Mouse (Mus musculus): Measurements from ENCODE around the gene Lifr. TPM values are rescaled to one million over a fixed set of nuclear protein-coding genes. Genes with fewer than 3 reads are reported as not detected.

The Lifr gene
- polyA plus RNA-seq, 1 experiment = 101 TPM

DNA sequence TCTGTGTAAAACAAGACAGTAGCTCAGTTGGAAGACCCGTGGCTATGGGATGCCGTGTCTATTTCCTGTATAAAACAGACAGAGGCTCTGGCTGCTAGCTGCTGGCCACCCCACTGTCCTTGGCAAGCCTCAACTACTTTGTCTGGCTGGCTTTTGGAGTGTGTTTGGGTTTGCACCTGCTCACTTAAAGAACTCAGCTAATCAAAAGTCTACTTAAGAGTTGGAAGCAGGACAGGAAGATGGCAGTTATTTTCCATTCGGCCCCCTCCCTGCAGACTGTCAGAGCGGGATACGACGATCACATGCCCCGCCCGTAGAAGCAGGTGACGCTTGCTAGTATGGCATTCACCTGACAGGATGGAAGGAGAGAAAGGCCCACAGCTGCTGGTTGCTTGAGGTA, 54.5 kb downstream of the Lifr start:
- peaks cover 34% of the 10 kb centered on the region for H3K4me1 ChIP-seq (ENCODE audit: control insufficient read depth, insufficient read depth, low read length)
- WGBS = 26% methylated on average over 9 of the region's 9 CpGs
- TF ChIP-seq POLR2A (IDR thresholded peaks at IDR 0.05; ENCODE audit: borderline replicate concordance, extremely low read depth, low read depth, low read length) = no peak
- TF ChIP-seq CTCF (IDR thresholded peaks at IDR 0.05; ENCODE audit: insufficient read depth, low read length) = no peak
- DNase-seq = no peak
- H3K4me3 ChIP-seq (replicated peaks; ENCODE audit: extremely low read depth, low read depth, low read length) = no peak overlapping the region

GRCm38 (mm10) chr15:7145555-7145954, 55.1 kb downstream of the Lifr start:
- peaks cover 34% of the 10 kb centered on the region for H3K4me1 ChIP-seq (ENCODE audit: control insufficient read depth, insufficient read depth, low read length)
- WGBS = 22% methylated on average over 5 of the region's 5 CpGs
- TF ChIP-seq CTCF (IDR thresholded peaks at IDR 0.05; ENCODE audit: insufficient read depth, low read length) = no peak
- no peak overlapping the region for H3K4me3 ChIP-seq (replicated peaks; ENCODE audit: extremely low read depth, low read depth, low read length)
- DNase-seq = no peak

GRCm38 (mm10) chr15:7146529-7146928, 56.1 kb downstream of the Lifr start:
- no peak for TF ChIP-seq POLR2A (IDR thresholded peaks at IDR 0.05; ENCODE audit: borderline replicate concordance, extremely low read depth, low read depth, low read length)
- WGBS = 46% methylated on average over 8 of the region's 8 CpGs
- DNase-seq = no peak
- H3K4me3 ChIP-seq (replicated peaks; ENCODE audit: extremely low read depth, low read depth, low read length) = no peak overlapping the region
- H3K4me1 ChIP-seq (ENCODE audit: control insufficient read depth, insufficient read depth, low read length) = peaks cover 25% of the 10 kb centered on the region

GRCm38 (mm10) chr15:7149796-7150195, 59.4 kb downstream of the Lifr start:
- WGBS = 93% methylated on average over 18 of the region's 18 CpGs
- Histone ChIP-seq H3K4me1 (ENCODE audit: control insufficient read depth, insufficient read depth, low read length) (peaks cover 30% of the 10 kb centered on the region), H3K4me3 (replicated peaks; ENCODE audit: extremely low read depth, low read depth, low read length) (no peak overlapping the region)
- no peak for TF ChIP-seq POLR2A (IDR thresholded peaks at IDR 0.05; ENCODE audit: borderline replicate concordance, extremely low read depth, low read depth, low read length)
- no peak for TF ChIP-seq CTCF (IDR thresholded peaks at IDR 0.05; ENCODE audit: insufficient read depth, low read length)
- DNase-seq = no peak

DNA sequence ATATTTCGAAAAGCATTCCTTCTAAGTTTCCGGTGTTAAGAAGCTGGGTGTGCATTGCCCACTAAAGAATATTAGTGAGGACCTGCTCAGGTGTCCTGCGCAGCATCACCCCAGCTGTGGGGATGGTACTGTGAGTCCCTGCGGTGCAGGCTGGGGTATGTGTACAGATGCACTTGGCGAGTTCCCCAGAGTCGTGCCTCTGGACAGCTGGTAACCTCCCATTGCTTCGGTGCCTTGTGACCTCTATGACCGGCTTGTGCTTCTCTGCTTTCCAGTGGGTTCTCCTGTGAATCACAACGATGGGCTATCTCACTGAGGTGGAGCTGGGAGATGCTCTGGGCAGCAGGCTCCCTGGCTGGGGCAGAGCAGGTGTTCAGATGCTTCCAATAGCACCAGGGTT, 60.2 kb downstream of the Lifr start:
- H3K4me3 ChIP-seq (replicated peaks; ENCODE audit: extremely low read depth, low read depth, low read length) = no peak overlapping the region
- DNase-seq = no peak
- 82% methylated on average over 9 of the region's 9 CpGs for WGBS
- no peak for TF ChIP-seq POLR2A (IDR thresholded peaks at IDR 0.05; ENCODE audit: borderline replicate concordance, extremely low read depth, low read depth, low read length)
- no peak for TF ChIP-seq CTCF (IDR thresholded peaks at IDR 0.05; ENCODE audit: insufficient read depth, low read length)
- peaks cover 23% of the 10 kb centered on the region for H3K4me1 ChIP-seq (ENCODE audit: control insufficient read depth, insufficient read depth, low read length)

DNA sequence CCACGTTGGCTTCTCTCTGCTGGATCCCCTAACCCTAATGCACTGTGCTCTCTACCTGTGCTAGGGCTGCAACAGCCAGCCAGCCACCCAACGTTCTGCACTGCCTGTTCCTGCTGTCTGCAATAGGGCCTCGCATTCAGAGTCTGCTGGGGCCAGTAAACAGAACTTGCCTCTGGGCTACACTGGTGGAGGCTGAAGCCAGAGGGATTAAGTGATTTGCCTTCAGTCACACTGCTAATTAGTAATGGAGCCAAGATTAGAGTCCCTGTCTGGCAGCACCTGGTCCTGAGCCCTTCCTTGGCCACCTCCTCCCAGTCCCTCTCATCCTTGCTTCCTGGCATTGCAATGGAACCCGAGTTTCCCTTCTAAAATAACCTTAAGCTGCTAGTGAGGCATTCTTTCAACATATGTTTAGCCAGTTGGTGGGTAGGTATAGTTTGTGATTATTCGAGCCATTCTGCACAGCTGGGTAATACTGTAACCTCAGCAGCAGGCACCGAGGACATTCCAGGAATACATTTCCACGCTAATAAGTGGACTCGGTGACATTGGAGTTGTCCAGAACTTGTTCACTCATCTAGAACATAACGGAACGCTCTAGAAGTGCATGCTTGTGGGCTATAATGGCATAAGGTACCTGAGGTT, 61.8 kb downstream of the Lifr start:
- no peak overlapping the region for H3K4me3 ChIP-seq (replicated peaks; ENCODE audit: extremely low read depth, low read depth, low read length)
- DNase-seq = no peak
- TF ChIP-seq CTCF (IDR thresholded peaks at IDR 0.05; ENCODE audit: insufficient read depth, low read length) = no peak
- TF ChIP-seq POLR2A (IDR thresholded peaks at IDR 0.05; ENCODE audit: borderline replicate concordance, extremely low read depth, low read depth, low read length) = no peak
- 62% methylated on average over 10 of the region's 10 CpGs for WGBS
- peaks cover 15% of the 10 kb centered on the region for H3K4me1 ChIP-seq (ENCODE audit: control insufficient read depth, insufficient read depth, low read length)

DNA sequence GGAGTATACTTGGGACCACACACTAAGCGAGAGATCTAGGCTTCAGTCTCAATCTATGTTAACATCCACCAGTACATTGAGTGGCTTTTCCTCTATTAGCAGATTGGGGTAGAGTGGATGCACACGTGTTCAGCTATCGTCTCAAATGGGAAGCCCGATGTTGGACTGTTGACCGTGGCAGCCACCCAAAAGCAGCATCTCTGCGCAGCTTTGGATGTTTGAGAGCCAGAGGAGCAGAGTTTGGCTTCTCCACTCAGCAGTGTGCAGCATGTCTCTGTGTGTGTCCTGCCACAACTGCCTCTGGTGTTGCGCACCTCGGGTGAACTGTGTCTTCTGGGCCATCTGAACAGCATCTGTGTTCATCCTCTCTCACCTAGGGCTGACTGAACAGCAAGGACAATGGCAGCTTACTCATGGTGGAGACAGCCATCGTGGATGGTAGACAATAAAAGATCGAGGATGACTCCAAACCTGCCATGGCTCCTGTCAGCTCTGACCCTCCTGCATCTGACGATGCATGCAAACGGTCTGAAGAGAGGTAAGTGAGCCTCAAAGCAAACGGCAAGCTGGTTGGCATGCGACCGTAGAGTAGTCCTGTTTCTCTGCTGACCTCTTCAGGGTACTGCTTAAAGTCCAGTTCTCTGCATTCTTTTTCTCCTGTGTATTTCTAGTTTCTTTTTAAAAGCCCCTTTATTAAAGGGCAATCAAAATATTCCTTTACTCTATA, 63.8 kb downstream of the Lifr start:
- H3K4me1 ChIP-seq (ENCODE audit: control insufficient read depth, insufficient read depth, low read length) = peaks cover 15% of the 10 kb centered on the region
- H3K4me3 ChIP-seq (replicated peaks; ENCODE audit: extremely low read depth, low read depth, low read length) = no peak overlapping the region
- WGBS = 35% methylated on average over 15 of the region's 15 CpGs
- TF ChIP-seq POLR2A (IDR thresholded peaks at IDR 0.05; ENCODE audit: borderline replicate concordance, extremely low read depth, low read depth, low read length) = no peak
- no peak for TF ChIP-seq CTCF (IDR thresholded peaks at IDR 0.05; ENCODE audit: insufficient read depth, low read length)
- DNase-seq = no peak

DNA sequence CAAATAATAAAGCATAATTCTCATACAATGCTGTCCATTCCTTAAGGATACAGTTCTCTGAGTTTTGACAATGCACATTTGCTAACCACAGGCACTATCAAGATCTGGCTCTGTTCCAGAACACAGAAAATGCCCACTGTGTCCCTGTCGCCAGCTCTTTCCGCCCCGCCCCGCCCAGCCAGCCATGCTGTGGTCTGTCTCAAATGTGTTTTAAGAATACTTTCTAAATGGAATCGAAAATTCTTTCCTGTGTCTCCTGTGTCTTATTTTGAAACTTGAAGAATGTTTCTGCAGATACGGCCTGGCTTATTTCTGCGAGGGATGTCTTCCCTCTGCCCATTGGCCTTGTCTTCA, 64.3 kb downstream of the Lifr start:
- 32% methylated on average over 7 of the region's 7 CpGs for WGBS
- TF ChIP-seq POLR2A (IDR thresholded peaks at IDR 0.05; ENCODE audit: borderline replicate concordance, extremely low read depth, low read depth, low read length) (no peak), CTCF (IDR thresholded peaks at IDR 0.05; ENCODE audit: insufficient read depth, low read length) (no peak)
- DNase-seq = no peak
- Histone ChIP-seq H3K4me1 (ENCODE audit: control insufficient read depth, insufficient read depth, low read length) (peaks cover 15% of the 10 kb centered on the region), H3K4me3 (replicated peaks; ENCODE audit: extremely low read depth, low read depth, low read length) (no peak overlapping the region)

DNA sequence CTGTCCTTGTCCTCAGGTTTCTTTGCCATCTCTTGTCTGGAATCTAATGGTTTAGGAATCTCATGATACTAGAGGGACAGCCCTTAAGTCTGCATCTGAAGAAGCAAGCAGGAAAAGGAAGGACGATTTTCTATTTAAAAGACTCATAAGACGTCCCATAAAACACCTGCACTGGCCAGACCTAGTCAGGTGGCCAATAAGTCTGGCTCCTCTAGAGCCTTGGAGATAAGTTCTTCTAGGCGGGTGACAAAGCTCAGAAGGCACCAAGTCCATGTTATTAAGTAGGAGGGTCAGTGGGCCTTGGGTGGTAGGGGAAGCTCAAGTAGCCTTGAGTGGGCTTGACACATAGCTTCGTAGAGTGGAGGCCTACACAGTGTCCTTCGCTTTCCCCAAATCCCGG, 67.2 kb downstream of the Lifr start:
- Histone ChIP-seq H3K4me1 (ENCODE audit: control insufficient read depth, insufficient read depth, low read length) (peaks cover 4% of the 10 kb centered on the region), H3K4me3 (replicated peaks; ENCODE audit: extremely low read depth, low read depth, low read length) (no peak overlapping the region)
- TF ChIP-seq POLR2A (IDR thresholded peaks at IDR 0.05; ENCODE audit: borderline replicate concordance, extremely low read depth, low read depth, low read length) (no peak), CTCF (IDR thresholded peaks at IDR 0.05; ENCODE audit: insufficient read depth, low read length) (no peak)
- 92% methylated on average over 6 of the region's 6 CpGs for WGBS
- no peak for DNase-seq

- H3K4me1 ChIP-seq (ENCODE audit: control insufficient read depth, insufficient read depth, low read length) = no peaks in the 10 kb centered on the region
- no peak overlapping the region for H3K4me3 ChIP-seq (replicated peaks; ENCODE audit: extremely low read depth, low read depth, low read length)
- DNase-seq = no peak
- 84% methylated on average over 9 of the region's 9 CpGs for WGBS
- TF ChIP-seq CTCF (IDR thresholded peaks at IDR 0.05; ENCODE audit: insufficient read depth, low read length) (no peak), POLR2A (IDR thresholded peaks at IDR 0.05; ENCODE audit: borderline replicate concordance, extremely low read depth, low read depth, low read length) (no peak)
These were observed 69.5 kb downstream of the Lifr start for GRCm38 (mm10) chr15:7159869-7160268.
